Mouse (Mus musculus) ES-E14 (cell line): Measurements from ENCODE around the gene Ckmt2.

Experiments used
- CHD2 ChIP-seq: IDR thresholded peaks from 2 replicates; pipeline ENCODE4 v1.6.1; 2014; ENCODE audit warnings: mild to moderate bottlenecking, low read depth, low read length, inconsistent platforms
- HCFC1 ChIP-seq: IDR thresholded peaks from 2 replicates; pipeline ENCODE4 v1.6.1; 2012; ENCODE audit warnings: low read length, inconsistent platforms, borderline replicate concordance; ENCODE audit not compliant: insufficient read depth
- MAFK ChIP-seq: IDR thresholded peaks from 2 replicates; pipeline ENCODE4 v1.6.1; 2014; ENCODE audit warnings: mild to moderate bottlenecking, low read depth, low read length, inconsistent platforms; ENCODE audit not compliant: insufficient read depth
- ZC3H11A ChIP-seq: IDR thresholded peaks from 2 replicates; pipeline ENCODE4 v1.6.1; 2012; ENCODE audit warnings: low read depth, mild to moderate bottlenecking, inconsistent platforms, low read length, borderline replicate concordance
- ZNF384 ChIP-seq: IDR thresholded peaks from 2 replicates; pipeline ENCODE4 v1.6.1; 2012; ENCODE audit warnings: low read depth, low read length, inconsistent platforms

DNA sequence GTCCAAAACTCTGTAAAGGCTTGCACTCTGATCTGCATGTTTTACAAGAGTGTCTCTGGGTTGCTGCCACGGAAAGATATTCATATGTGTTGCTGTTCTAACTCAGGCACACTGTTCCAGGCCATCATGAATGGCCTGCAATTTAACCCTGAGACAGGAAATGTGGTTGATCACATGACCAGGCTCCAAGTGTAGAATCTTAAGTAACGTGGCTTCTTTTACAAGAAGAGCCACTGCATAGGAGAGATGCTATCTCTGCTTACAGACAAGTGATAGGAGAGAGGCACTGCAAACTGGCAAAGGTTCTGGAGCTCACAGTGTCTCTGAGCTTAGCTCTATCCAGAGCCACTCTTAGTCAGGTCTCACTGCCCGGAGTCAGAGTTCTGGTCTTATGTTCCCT is 44.3 kb upstream of the Ckmt2 start:
- TF ChIP-seq CHD2 (no peak), ZNF384 (no peak), HCFC1 (no peak), MAFK (no peak), ZC3H11A (no peak)
